Mouse (Mus musculus): ENCODE results near the gene Col4a5.

DNA sequence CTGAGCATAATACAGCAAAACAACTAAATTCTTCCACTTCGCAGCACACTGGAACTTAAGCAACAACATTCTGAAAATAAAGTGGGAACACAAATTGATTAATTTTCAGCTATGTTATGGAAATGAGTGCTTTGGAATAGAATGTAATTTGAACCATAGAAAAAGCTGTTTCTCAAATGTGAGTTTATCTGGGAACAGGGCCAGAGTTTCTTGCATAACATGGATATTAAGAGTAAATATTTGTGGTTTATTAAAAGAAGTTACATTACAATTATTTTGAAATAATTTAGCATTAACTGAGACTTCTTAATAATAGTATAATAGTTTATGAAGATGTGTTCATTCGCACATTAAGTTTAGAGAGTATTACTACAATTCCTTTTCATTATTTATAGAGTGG lies 72.3 kb downstream of the Col4a5 start:
- TF ChIP-seq SIN3A (IDR thresholded peaks at IDR 0.05; ENCODE audit: low read length) (no peak), CTCF (IDR thresholded peaks at IDR 0.05 in 2 of 3, conservative IDR thresholded peaks at IDR 0.05 in 1 of 3; ENCODE audit: control insufficient read depth in 1 of 3, insufficient read depth in 1 of 3, low read depth in 2 of 3, low read length in 3 of 3, poor library complexity in 1 of 3, severe bottlenecking in 1 of 3) (no peak), BHLHE40 (IDR thresholded peaks at IDR 0.05; ENCODE audit: borderline replicate concordance, low read depth, low read length) (no peak), ELF1 (IDR thresholded peaks at IDR 0.05; ENCODE audit: low read depth, low read length) (no peak), MXI1 (IDR thresholded peaks at IDR 0.05; ENCODE audit: low read depth, low read length) (no peak), CHD2 (IDR thresholded peaks at IDR 0.05; ENCODE audit: low read length) (no peak)
